Mouse (Mus musculus) erythroblast, embryonic 14.5 days (primary cell): ENCODE results near the gene Mtg1.

Source experiments
- GATA1 ChIP-seq: IDR thresholded peaks from 2 replicates; pipeline ENCODE4 v1.6.1; 2012; ENCODE audit warnings: low read length, inconsistent platforms, mixed read lengths
- TAL1 ChIP-seq: IDR thresholded peaks from 3 replicates; pipeline ENCODE4 v1.6.1; 2012; ENCODE audit warnings: low read length, inconsistent platforms, mixed read lengths

DNA sequence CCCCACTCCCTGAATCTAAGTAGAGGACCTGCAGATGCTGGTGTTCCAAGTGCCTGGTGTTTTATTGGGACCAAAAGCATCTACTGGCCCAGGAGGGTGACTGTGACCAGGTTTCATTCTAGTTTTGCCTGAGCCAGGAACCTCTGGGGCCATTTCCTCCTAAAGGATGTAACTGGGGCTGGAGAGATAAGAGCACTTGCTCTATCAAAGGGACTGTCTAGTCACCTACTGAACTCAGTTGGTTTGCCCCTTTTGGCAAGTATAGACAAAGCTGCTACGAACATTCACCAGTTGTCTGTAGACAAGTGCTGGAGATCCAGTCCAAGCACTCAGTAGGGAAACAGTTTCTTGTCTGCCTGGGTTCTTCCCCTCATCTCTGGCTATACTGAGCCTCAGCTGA lies 38.9 kb upstream of the Mtg1 start:
- TF ChIP-seq TAL1 (no peak), GATA1 (no peak)
